Comparison of ENCODE assay signal across 9 mouse cellular contexts in genomic region chr9:44336093-44336406, GRCm38 (mm10). TPM values are rescaled to one million over a fixed set of nuclear protein-coding genes. Genes with fewer than 3 reads are reported as not detected.
DNase-seq lines count a peak whose midpoint lies in the region; ATAC-seq and TF ChIP-seq lines count a peak whose summit lies in the region.
"Had no signal": no experiment of that assay in that cellular context is flagged by ENCODE, and none has a peak within 500 bp of the region (broad histone marks: within the 10 kb centered on the region; RNA-seq: fewer than 3 reads in every experiment).

No protein-coding gene starts in this region.

- DNase-seq in heart, postnatal 36 days = no peak
- DNase-seq in hindbrain, embryonic 11.5 days (ENCODE audit: low spot score) = no peak
- no peak for DNase-seq in midbrain, embryonic 10.5 days (ENCODE audit: low spot score)
- DNase-seq in cerebellum, adult 11 months = no peak
- no peak for DNase-seq in adrenal gland, postnatal 36 days
- DNase-seq in adrenal gland, postnatal 14 days = no peak
- DNase-seq: gastrocnemius, postnatal 25 days had no signal

- H3K9ac ChIP-seq in heart, embryonic 16.5 days (ENCODE audit: low read length) = peak overlapping the region; percentile 97
- H3K9ac ChIP-seq in hindbrain, embryonic 11.5 days (ENCODE audit: low read depth, low read length) = peak overlapping the region; percentile 99

- peaks cover 15% of the 10 kb centered on the region for H3K4me1 ChIP-seq in heart, embryonic 16.5 days (ENCODE audit: control insufficient read depth, insufficient read depth, low read length)
- no peaks in the 10 kb centered on the region; the same call in 1 of the 2 replicates for H3K4me1 ChIP-seq in bone marrow, adult 2 months (ENCODE audit: control insufficient read depth, insufficient read depth, low read length)
- peaks cover 4% of the 10 kb centered on the region; the same call in 1 of the 2 replicates for H3K4me1 ChIP-seq in hindbrain, embryonic 11.5 days (replicated peaks; ENCODE audit: control insufficient read depth, insufficient read depth, low read length)
- H3K4me1 ChIP-seq in midbrain, embryonic 10.5 days = peaks cover 19% of the 10 kb centered on the region

- H3K27me3 ChIP-seq in heart, embryonic 16.5 days (ENCODE audit: control insufficient read depth, insufficient read depth, low read length) = no peaks in the 10 kb centered on the region
- H3K27me3 ChIP-seq in hindbrain, embryonic 11.5 days (ENCODE audit: control insufficient read depth, insufficient read depth, low read length) = no peaks in the 10 kb centered on the region
- no peaks in the 10 kb centered on the region for H3K27me3 ChIP-seq in midbrain, embryonic 10.5 days (ENCODE audit: low read depth, poor library complexity, severe bottlenecking)

- intact Hi-C loops in heart, postnatal 36 days (cut with DNase I) = loop anchor here (5.0 kb wide), 1 partner anchor 44 kb away; no protein-coding TSS in a partner anchor

- H3K27ac ChIP-seq in heart, embryonic 16.5 days (ENCODE audit: low read length) = peak overlapping the region; percentile 89
- H3K27ac ChIP-seq in bone marrow, adult 2 months (ENCODE audit: control insufficient read depth, insufficient read depth, low read depth, low read length, poor library complexity) = no peak overlapping the region; the same call in 1 of the 2 replicates
- 0 out of 2 replicates have a peak overlapping the region, but pooled peaks have one; percentile 95 for H3K27ac ChIP-seq in hindbrain, embryonic 11.5 days (ENCODE audit: low read depth, low read length)
- H3K27ac ChIP-seq in midbrain, embryonic 10.5 days (replicated peaks) = peak overlapping the region; percentile 96

- no peak for ATAC-seq in heart, embryonic 16.5 days (replicated peaks; ENCODE audit: extremely low read depth, insufficient read depth, low FRiP score)
- no peak for ATAC-seq in hindbrain, embryonic 11.5 days (ENCODE audit: low FRiP score)

- H3K36me3 ChIP-seq in heart, embryonic 16.5 days (ENCODE audit: control insufficient read depth, insufficient read depth) = peaks cover 52% of the 10 kb centered on the region
- peaks cover 15% of the 10 kb centered on the region for H3K36me3 ChIP-seq in hindbrain, embryonic 11.5 days (ENCODE audit: control insufficient read depth, insufficient read depth, low read length)
- H3K36me3 ChIP-seq in midbrain, embryonic 10.5 days = peaks cover 79% of the 10 kb centered on the region

- no peak for TF ChIP-seq POLR2A in bone marrow, adult 2 months (IDR thresholded peaks at IDR 0.05; ENCODE audit: borderline replicate concordance, control insufficient read depth, low read depth, low read length)

- WGBS in heart, embryonic 16.5 days = 2% methylated on average over 5 of the region's 5 CpGs
- WGBS in bone marrow, adult 2 months = 3% methylated on average over 5 of the region's 5 CpGs
- 2% methylated on average over 5 of the region's 5 CpGs for WGBS in hindbrain, embryonic 11.5 days
- WGBS in midbrain, embryonic 10.5 days = 3% methylated on average over 5 of the region's 5 CpGs

- no peak for TF ChIP-seq CTCF in bone marrow, adult 2 months (IDR thresholded peaks at IDR 0.05; ENCODE audit: control insufficient read depth, insufficient read depth, low read length)

- peak overlapping the region; percentile 93 for H3K4me3 ChIP-seq in heart, embryonic 16.5 days (ENCODE audit: low read length)
- peak overlapping the region; percentile 85 for H3K4me3 ChIP-seq in bone marrow, adult 2 months (replicated peaks; ENCODE audit: control insufficient read depth, low read depth, low read length)
- H3K4me3 ChIP-seq in hindbrain, embryonic 11.5 days (ENCODE audit: low read depth, low read length) = peak overlapping the region; percentile 89
- H3K4me3 ChIP-seq in midbrain, embryonic 10.5 days = peak overlapping the region; percentile 94

- H3K9me3 ChIP-seq in heart, embryonic 16.5 days (replicated peaks; ENCODE audit: control insufficient read depth, low read length) = no peaks in the 10 kb centered on the region
- H3K9me3 ChIP-seq in hindbrain, embryonic 11.5 days (ENCODE audit: control insufficient read depth, low read length) = no peaks in the 10 kb centered on the region
- H3K9me3 ChIP-seq in midbrain, embryonic 10.5 days (replicated peaks) = peaks cover 11% of the 10 kb centered on the region; the same call in 1 of the 2 replicates

- H3K4me2 ChIP-seq in heart, embryonic 16.5 days (ENCODE audit: low read depth, low read length) = peak overlapping the region; percentile 64
- H3K4me2 ChIP-seq in hindbrain, embryonic 11.5 days (replicated peaks; ENCODE audit: low read depth, low read length) = peak overlapping the region; percentile 78

RNA-seq across cellular contexts. Expression of gene H2afx, which starts 1.6 kb away (rescaled TPM):
- 179 and 186 TPM in 2 replicates for polyA plus RNA-seq in heart, embryonic 16.5 days (2015; fragmentation: Nextera tagmentation; extraction: Ambion mirVana)
- total RNA-seq in heart, postnatal 36 days (2021) = 10 to 100 TPM; 13.3 to 13.6 TPM
- 184 and 201 TPM in 2 replicates for polyA plus RNA-seq in bone marrow, adult 2 months (2011; ENCODE audit: insufficient read depth, insufficient read length, low replicate concordance, missing spikeins)
- 340 and 346 TPM in 2 replicates for polyA plus RNA-seq in hindbrain, embryonic 11.5 days (2014; fragmentation: Nextera tagmentation; extraction: Ambion mirVana)
- 531 and 532 TPM in 2 replicates for polyA plus RNA-seq in midbrain, embryonic 10.5 days (2016; fragmentation: Nextera tagmentation; extraction: Ambion mirVana)
- 10 to 100 TPM; 41.3 to 47.7 TPM for total RNA-seq in adrenal gland, postnatal 36 days (2021)
- total RNA-seq in adrenal gland, postnatal 14 days (2021) = 76.0 and 90.3 TPM in 2 replicates

RNA-seq across cellular contexts. Expression of gene Hmbs, which starts 8.0 kb away (rescaled TPM):
- polyA plus RNA-seq in heart, embryonic 16.5 days (2015; fragmentation: Nextera tagmentation; extraction: Ambion mirVana) = 97.2 and 102 TPM in 2 replicates
- 10 to 100 TPM; 41.1 to 49.8 TPM for total RNA-seq in heart, postnatal 36 days (2021)
- 824 and 950 TPM in 2 replicates for polyA plus RNA-seq in bone marrow, adult 2 months (2011; ENCODE audit: insufficient read depth, insufficient read length, low replicate concordance, missing spikeins)
- 134 and 151 TPM in 2 replicates for polyA plus RNA-seq in hindbrain, embryonic 11.5 days (2014; fragmentation: Nextera tagmentation; extraction: Ambion mirVana)
- polyA plus RNA-seq in midbrain, embryonic 10.5 days (2016; fragmentation: Nextera tagmentation; extraction: Ambion mirVana) = 168 and 189 TPM in 2 replicates
- total RNA-seq in adrenal gland, postnatal 36 days (2021) = 10 to 100 TPM; 61.8 to 98.3 TPM
- total RNA-seq in adrenal gland, postnatal 14 days (2021) = 77.5 and 92.0 TPM in 2 replicates

RNA-seq across cellular contexts. Expression of gene Dpagt1, which starts 10.2 kb away (rescaled TPM):
- 28.5 and 33.7 TPM in 2 replicates for polyA plus RNA-seq in heart, embryonic 16.5 days (2015; fragmentation: Nextera tagmentation; extraction: Ambion mirVana)
- 10 to 100 TPM; 18.6 to 22.4 TPM for total RNA-seq in heart, postnatal 36 days (2021)
- 11.2 and 30.7 TPM in 2 replicates for polyA plus RNA-seq in bone marrow, adult 2 months (2011; ENCODE audit: insufficient read depth, insufficient read length, low replicate concordance, missing spikeins)
- 47.7 and 51.6 TPM in 2 replicates for polyA plus RNA-seq in hindbrain, embryonic 11.5 days (2014; fragmentation: Nextera tagmentation; extraction: Ambion mirVana)
- polyA plus RNA-seq in midbrain, embryonic 10.5 days (2016; fragmentation: Nextera tagmentation; extraction: Ambion mirVana) = 45.6 and 47.5 TPM in 2 replicates
- total RNA-seq in adrenal gland, postnatal 36 days (2021) = 10 to 100 TPM; 25.3 to 32.7 TPM
- 27.1 and 29.5 TPM in 2 replicates for total RNA-seq in adrenal gland, postnatal 14 days (2021)

RNA-seq across cellular contexts. Expression of gene C2cd2l, which starts 16.0 kb away (rescaled TPM):
- polyA plus RNA-seq in heart, embryonic 16.5 days (2015; fragmentation: Nextera tagmentation; extraction: Ambion mirVana) = 8.2 and 8.6 TPM in 2 replicates
- total RNA-seq in heart, postnatal 36 days (2021) = 10 to 100 TPM; 14.0 to 14.2 TPM
- polyA plus RNA-seq in bone marrow, adult 2 months (2011; ENCODE audit: insufficient read depth, insufficient read length, low replicate concordance, missing spikeins) = 14.6 and 17.5 TPM in 2 replicates
- 10.1 and 11.4 TPM in 2 replicates for polyA plus RNA-seq in hindbrain, embryonic 11.5 days (2014; fragmentation: Nextera tagmentation; extraction: Ambion mirVana)
- 8.6 and 10.8 TPM in 2 replicates for polyA plus RNA-seq in midbrain, embryonic 10.5 days (2016; fragmentation: Nextera tagmentation; extraction: Ambion mirVana)
- 10 to 100 TPM; 37.6 to 50.6 TPM for total RNA-seq in adrenal gland, postnatal 36 days (2021)
- total RNA-seq in adrenal gland, postnatal 14 days (2021) = 27.8 and 40.4 TPM in 2 replicates

RNA-seq across cellular contexts. Expression of gene Vps11, which starts 25.4 kb away (rescaled TPM):
- 20.9 and 23.1 TPM in 2 replicates for polyA plus RNA-seq in heart, embryonic 16.5 days (2015; fragmentation: Nextera tagmentation; extraction: Ambion mirVana)
- 10 to 100 TPM; 16.8 to 18.8 TPM for total RNA-seq in heart, postnatal 36 days (2021)
- polyA plus RNA-seq in bone marrow, adult 2 months (2011; ENCODE audit: insufficient read depth, insufficient read length, low replicate concordance, missing spikeins) = 17.2 and 29.6 TPM in 2 replicates
- polyA plus RNA-seq in hindbrain, embryonic 11.5 days (2014; fragmentation: Nextera tagmentation; extraction: Ambion mirVana) = 23.4 and 31.5 TPM in 2 replicates
- 33.6 and 35.9 TPM in 2 replicates for polyA plus RNA-seq in midbrain, embryonic 10.5 days (2016; fragmentation: Nextera tagmentation; extraction: Ambion mirVana)
- 10 to 100 TPM; 53.0 to 72.7 TPM for total RNA-seq in adrenal gland, postnatal 36 days (2021)
- total RNA-seq in adrenal gland, postnatal 14 days (2021) = 41.6 and 44.1 TPM in 2 replicates
